Mouse (Mus musculus): Measurements from ENCODE around the gene Kcnb1. TPM values are rescaled to one million over a fixed set of nuclear protein-coding genes. Genes with fewer than 3 reads are reported as not detected.
A peak's percentile ranks its signal among the peaks of the same experiment; 100 is the strongest.

Gene Kcnb1
- total and polyA plus RNA-seq, 2 experiments from 2014 or later = 1.7 to 4.8 TPM

- no peaks in the 10 kb centered on the region for H3K4me1 ChIP-seq (ENCODE audit: control insufficient read depth, insufficient read depth)
- 71% methylated on average over 1 of the region's 1 CpGs for WGBS
- no peak for TF ChIP-seq EP300 (IDR thresholded peaks at IDR 0.05; ENCODE audit: low read depth)
- no peak for TF ChIP-seq CTCF (IDR thresholded peaks at IDR 0.05; ENCODE audit: low read depth)
- H3K36me3 ChIP-seq (replicated peaks; ENCODE audit: control insufficient read depth, insufficient read depth, low read length) = no peaks in the 10 kb centered on the region
- 0 out of 2 replicates have a peak, but pooled peaks cover 4% of the 10 kb centered on the region for H3K27me3 ChIP-seq (ENCODE audit: control insufficient read depth, insufficient read depth, low read length)
- no peak overlapping the region for H3K27ac ChIP-seq (ENCODE audit: low read depth)
- no peak for DNase-seq (ENCODE audit: low spot score)
- ATAC-seq (ENCODE audit: insufficient read depth, low read depth) = no peak
- no peaks in the 10 kb centered on the region for H3K9me3 ChIP-seq (replicated peaks; ENCODE audit: control insufficient read depth, low read length)
- H3K9ac ChIP-seq (replicated peaks; ENCODE audit: low read depth, low read length) = no peak overlapping the region
- H3K4me2 ChIP-seq (ENCODE audit: low read depth, low read length) = no peak overlapping the region
- no peak overlapping the region for H3K4me3 ChIP-seq (ENCODE audit: low read depth, low read length)
Measured at GRCm38 (mm10) chr2:167090271-167090670, 99.7 kb downstream of the Kcnb1 start.

GRCm38 (mm10) chr2:167086836-167087235, 103.1 kb downstream of the Kcnb1 start:
- Histone ChIP-seq H3K4me2 (ENCODE audit: low read depth, low read length) (no peak overlapping the region), H3K9me3 (replicated peaks; ENCODE audit: control insufficient read depth, low read length) (no peaks in the 10 kb centered on the region), H3K9ac (replicated peaks; ENCODE audit: low read depth, low read length) (no peak overlapping the region), H3K27ac (ENCODE audit: low read depth) (no peak overlapping the region), H3K27me3 (ENCODE audit: control insufficient read depth, insufficient read depth, low read length) (0 out of 2 replicates have a peak, but pooled peaks cover 4% of the 10 kb centered on the region), H3K4me1 (ENCODE audit: control insufficient read depth, insufficient read depth) (no peaks in the 10 kb centered on the region), H3K4me3 (ENCODE audit: low read depth, low read length) (no peak overlapping the region), H3K36me3 (replicated peaks; ENCODE audit: control insufficient read depth, insufficient read depth, low read length) (no peaks in the 10 kb centered on the region)
- ATAC-seq (ENCODE audit: insufficient read depth, low read depth) = no peak
- no peak for TF ChIP-seq CTCF (IDR thresholded peaks at IDR 0.05; ENCODE audit: low read depth)
- no peak for TF ChIP-seq EP300 (IDR thresholded peaks at IDR 0.05; ENCODE audit: low read depth)
- 73% methylated on average over 5 of the region's 5 CpGs for WGBS
- no peak for DNase-seq (ENCODE audit: low spot score)

GRCm38 (mm10) chr2:167086092-167086491, 103.9 kb downstream of the Kcnb1 start:
- Histone ChIP-seq H3K4me1 (ENCODE audit: control insufficient read depth, insufficient read depth) (peaks cover 6% of the 10 kb centered on the region; the same call in 1 of the 2 replicates), H3K9me3 (replicated peaks; ENCODE audit: control insufficient read depth, low read length) (no peaks in the 10 kb centered on the region), H3K27ac (ENCODE audit: low read depth) (no peak overlapping the region), H3K27me3 (ENCODE audit: control insufficient read depth, insufficient read depth, low read length) (0 out of 2 replicates have a peak, but pooled peaks cover 4% of the 10 kb centered on the region), H3K36me3 (replicated peaks; ENCODE audit: control insufficient read depth, insufficient read depth, low read length) (no peaks in the 10 kb centered on the region), H3K9ac (replicated peaks; ENCODE audit: low read depth, low read length) (no peak overlapping the region), H3K4me2 (ENCODE audit: low read depth, low read length) (no peak overlapping the region), H3K4me3 (ENCODE audit: low read depth, low read length) (no peak overlapping the region)
- WGBS = 54% methylated on average over 11 of the region's 11 CpGs
- no peak for ATAC-seq (ENCODE audit: insufficient read depth, low read depth)
- TF ChIP-seq EP300 (IDR thresholded peaks at IDR 0.05; ENCODE audit: low read depth) = no peak
- TF ChIP-seq CTCF (IDR thresholded peaks at IDR 0.05; ENCODE audit: low read depth) = no peak
- DNase-seq (ENCODE audit: low spot score) = no peak

- Histone ChIP-seq H3K27ac (ENCODE audit: low read depth) (no peak overlapping the region), H3K4me2 (ENCODE audit: low read depth, low read length) (no peak overlapping the region), H3K9ac (replicated peaks; ENCODE audit: low read depth, low read length) (no peak overlapping the region), H3K4me1 (ENCODE audit: control insufficient read depth, insufficient read depth) (peaks cover 23% of the 10 kb centered on the region), H3K27me3 (ENCODE audit: control insufficient read depth, insufficient read depth, low read length) (0 out of 2 replicates have a peak, but pooled peaks cover 4% of the 10 kb centered on the region), H3K4me3 (ENCODE audit: low read depth, low read length) (no peak overlapping the region), H3K9me3 (replicated peaks; ENCODE audit: control insufficient read depth, low read length) (no peaks in the 10 kb centered on the region), H3K36me3 (replicated peaks; ENCODE audit: control insufficient read depth, insufficient read depth, low read length) (no peaks in the 10 kb centered on the region)
- DNase-seq (ENCODE audit: low spot score) (no peak), ATAC-seq (ENCODE audit: insufficient read depth, low read depth) (0 out of 2 replicates have a peak, but pooled peaks have one; percentile 17)
- TF ChIP-seq CTCF (IDR thresholded peaks at IDR 0.05; ENCODE audit: low read depth) (no peak), EP300 (IDR thresholded peaks at IDR 0.05; ENCODE audit: low read depth) (no peak)
- 33% methylated on average over 4 of the region's 4 CpGs for WGBS
Measured at GRCm38 (mm10) chr2:167081639-167082038, 108.3 kb downstream of the Kcnb1 start.

GRCm38 (mm10) chr2:167081135-167081534, 108.8 kb downstream of the Kcnb1 start:
- ATAC-seq (ENCODE audit: insufficient read depth, low read depth) = no peak
- no peak overlapping the region for H3K4me2 ChIP-seq (ENCODE audit: low read depth, low read length)
- DNase-seq (ENCODE audit: low spot score) = no peak
- no peak for TF ChIP-seq EP300 (IDR thresholded peaks at IDR 0.05; ENCODE audit: low read depth)
- TF ChIP-seq CTCF (IDR thresholded peaks at IDR 0.05; ENCODE audit: low read depth) = no peak
- H3K9ac ChIP-seq (replicated peaks; ENCODE audit: low read depth, low read length) = no peak overlapping the region
- 71% methylated on average over 6 of the region's 6 CpGs for WGBS
- H3K9me3 ChIP-seq (replicated peaks; ENCODE audit: control insufficient read depth, low read length) = no peaks in the 10 kb centered on the region
- H3K27me3 ChIP-seq (ENCODE audit: control insufficient read depth, insufficient read depth, low read length) = 0 out of 2 replicates have a peak, but pooled peaks cover under 1% of the 10 kb centered on the region
- no peaks in the 10 kb centered on the region for H3K36me3 ChIP-seq (replicated peaks; ENCODE audit: control insufficient read depth, insufficient read depth, low read length)
- peaks cover 23% of the 10 kb centered on the region for H3K4me1 ChIP-seq (ENCODE audit: control insufficient read depth, insufficient read depth)
- no peak overlapping the region for H3K4me3 ChIP-seq (ENCODE audit: low read depth, low read length)
- H3K27ac ChIP-seq (ENCODE audit: low read depth) = no peak overlapping the region

- Histone ChIP-seq H3K9me3 (replicated peaks; ENCODE audit: control insufficient read depth, low read length) (no peaks in the 10 kb centered on the region), H3K4me3 (ENCODE audit: low read depth, low read length) (no peak overlapping the region), H3K27me3 (ENCODE audit: control insufficient read depth, insufficient read depth, low read length) (no peaks in the 10 kb centered on the region), H3K9ac (replicated peaks; ENCODE audit: low read depth, low read length) (no peak overlapping the region), H3K27ac (ENCODE audit: low read depth) (no peak overlapping the region), H3K4me2 (ENCODE audit: low read depth, low read length) (no peak overlapping the region), H3K36me3 (replicated peaks; ENCODE audit: control insufficient read depth, insufficient read depth, low read length) (no peaks in the 10 kb centered on the region), H3K4me1 (ENCODE audit: control insufficient read depth, insufficient read depth) (peaks cover 23% of the 10 kb centered on the region)
- no peak for DNase-seq (ENCODE audit: low spot score)
- ATAC-seq (ENCODE audit: insufficient read depth, low read depth) = no peak
- TF ChIP-seq CTCF (IDR thresholded peaks at IDR 0.05; ENCODE audit: low read depth) = no peak
- 84% methylated on average over 3 of the region's 3 CpGs for WGBS
Measured at GRCm38 (mm10) chr2:167080387-167080786, 109.6 kb downstream of the Kcnb1 start.
